Mouse (Mus musculus) CD4-positive, CD25-positive, alpha-beta regulatory T cell, adult 2 months (primary cell): ENCODE results near the gene Ptpn21.

Experiments used
- DNase-seq: peaks from one replicate; pipeline ENCODE4 v3.0.0-alpha.2; 2012; ENCODE audit warnings: low read depth, low spot score

The Ptpn21 gene

DNA sequence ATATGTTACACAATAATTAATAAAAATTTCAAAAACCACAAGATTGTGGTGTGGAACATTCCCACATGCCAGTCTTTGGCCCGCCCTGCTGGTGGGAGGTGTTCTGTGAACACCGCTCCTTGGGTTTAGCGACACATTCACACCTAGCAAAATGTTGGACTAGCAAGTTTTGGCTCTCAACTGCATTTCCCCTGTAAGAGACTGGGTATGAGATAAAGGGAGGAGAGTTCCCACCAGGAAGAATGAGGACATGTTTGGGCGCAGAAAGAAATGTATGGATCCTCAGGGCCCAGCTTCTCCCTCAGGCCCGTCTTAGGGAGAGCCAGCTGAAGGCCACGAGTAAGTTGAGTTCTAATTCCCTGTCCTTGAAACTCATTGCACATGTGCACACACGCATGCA is 74.6 kb downstream of the Ptpn21 start:
- DNase-seq: no peak

GRCm38 (mm10) chr12:98656873-98657272 is 80.3 kb downstream of the Ptpn21 start:
- DNase-seq: no peak

- DNase-seq: no peak
Measured at GRCm38 (mm10) chr12:98644852-98645251, 92.4 kb downstream of the Ptpn21 start.

GRCm38 (mm10) chr12:98628260-98628970 is 108.8 kb downstream of the Ptpn21 start:
- DNase-seq: no peak

DNA sequence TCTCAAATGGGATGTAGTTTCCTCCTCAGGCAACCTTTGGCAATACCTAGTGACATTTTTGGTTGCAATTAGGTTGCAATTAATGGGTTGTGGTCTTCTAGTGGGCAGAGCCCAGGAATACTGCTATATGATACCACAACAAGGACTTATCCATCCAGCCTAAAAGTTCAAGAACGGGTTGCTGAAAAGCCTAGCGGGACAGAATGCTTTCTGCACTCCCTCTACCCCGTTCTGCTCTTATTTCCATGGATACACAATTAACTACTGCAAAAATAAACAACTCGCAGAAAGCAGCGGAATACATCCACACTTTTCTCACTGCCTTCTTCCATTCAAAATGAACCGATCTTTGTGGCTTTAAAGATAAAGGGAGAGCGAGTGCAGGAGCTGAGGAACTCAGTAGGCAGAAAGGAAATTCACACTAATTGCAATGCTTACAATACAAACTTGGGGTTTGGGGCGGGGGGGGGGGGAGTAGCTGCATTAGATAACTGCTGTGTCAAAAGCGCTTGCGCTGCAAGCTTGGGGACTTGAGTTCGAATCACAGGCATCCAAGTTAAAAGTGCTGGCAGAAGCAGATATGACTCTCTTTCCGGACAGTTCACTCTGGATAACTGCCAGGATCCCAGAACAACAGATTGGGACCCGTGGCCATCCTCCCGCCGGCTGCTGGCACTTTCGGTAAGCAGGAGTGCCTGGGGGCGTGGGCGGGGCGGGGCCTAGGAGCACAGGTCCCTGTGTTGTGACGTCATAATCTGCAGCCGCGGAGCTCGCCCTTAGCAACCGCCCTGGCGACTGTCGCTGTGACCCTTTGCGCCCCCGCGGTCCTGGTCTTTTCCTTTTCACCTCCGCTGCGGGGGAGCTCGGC is 109.6 kb downstream of the Ptpn21 start, which contains the start of gene Spata7:
TSS of gene Spata7 (plus strand) at position 766 of the 868 bp plus-strand sequence.
- peak; percentile 83 for DNase-seq
